Mouse (Mus musculus) heart, adult 2 months (tissue): Measurements from ENCODE around the gene Vpreb2.

Experiments
- CTCF ChIP-seq: fragments of 200-600 bp; IDR thresholded peaks from 2 replicates; pipeline ENCODE4 v1.8.1; 2022; ENCODE audit warnings: antibody characterized with exemption, mild to moderate bottlenecking, moderate library complexity
- EP300 ChIP-seq: fragments of 200-500 bp; IDR thresholded peaks from 2 replicates; pipeline ENCODE4 v1.6.1; 2011; ENCODE audit warnings: low read depth, low read length, control low read depth; ENCODE audit not compliant: insufficient read depth
- POLR2A ChIP-seq: fragments of 200-500 bp; IDR thresholded peaks from 2 replicates; pipeline ENCODE4 v1.6.1; 2011; ENCODE audit warnings: mild to moderate bottlenecking, low read depth, low read length, control low read depth; ENCODE audit not compliant: insufficient read depth

- TF ChIP-seq POLR2A (no peak), CTCF (no peak), EP300 (no peak)
Measured at GRCm38 (mm10) chr16:17931906-17932460, 48.2 kb upstream of the Vpreb2 start.
